23 mouse cellular contexts compared by ENCODE assay signal in the genomic region with DNA sequence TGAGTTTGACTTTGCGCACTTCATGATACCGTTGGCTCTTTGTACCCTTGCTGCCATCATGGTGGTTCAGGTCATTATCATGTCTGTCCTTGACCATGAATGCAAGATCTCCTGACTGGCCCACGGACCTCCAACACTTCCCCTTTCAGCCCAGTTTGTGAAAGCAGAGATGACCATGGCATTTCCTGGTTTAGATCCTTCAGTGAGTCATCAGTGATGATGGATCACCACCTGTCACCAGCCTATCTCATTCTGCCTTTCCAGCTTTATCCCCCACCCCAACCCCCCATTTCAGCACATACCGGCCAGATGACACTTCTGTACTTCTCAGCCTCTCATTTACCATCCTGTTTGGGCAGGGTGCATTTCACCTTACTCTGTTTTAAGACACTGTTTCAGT. TPM values are rescaled to one million over a fixed set of nuclear protein-coding genes. Genes with fewer than 3 reads are reported as not detected.
DNase-seq lines count a peak whose midpoint lies in the region; ATAC-seq and TF ChIP-seq lines count a peak whose summit lies in the region.
"Had no signal": no experiment of that assay in that cellular context is flagged by ENCODE, and none has a peak within 500 bp of the region (broad histone marks: within the 10 kb centered on the region; RNA-seq: fewer than 3 reads in every experiment).

No protein-coding gene starts in this region.

- in situ Hi-C loops in CH12.LX (cut with MboI; ENCODE audit: low pct_ligation_motif_present, low pct_unique_long_range_greater_than_20kb, low sequenced_read_pairs) = no loop called here

- TF ChIP-seq POLR2A in CH12.LX (IDR thresholded peaks at IDR 0.05; ENCODE audit: low read depth, low read length) = no peak

- no peaks in the 10 kb centered on the region for H3K36me3 ChIP-seq in CH12.LX (replicated peaks in 1 of 2; ENCODE audit: control insufficient read depth in 1 of 2, insufficient read depth in 1 of 2, low read length in 1 of 2)
- H3K36me3 ChIP-seq in megakaryocyte, embryonic 14.5 days (replicated peaks; ENCODE audit: low read length) = no peaks in the 10 kb centered on the region
- H3K36me3 ChIP-seq in midbrain, embryonic 16.5 days (ENCODE audit: control insufficient read depth, insufficient read depth, low read length) = no peaks in the 10 kb centered on the region
- H3K36me3 ChIP-seq: heart, embryonic 13.5 days; hindbrain, embryonic 15.5 days; kidney, embryonic 15.5 days; limb, embryonic 12.5 days; liver, embryonic 12.5 days had no signal

- TF ChIP-seq CTCF in CH12.LX (conservative IDR thresholded peaks at IDR 0.05 in 1 of 2, IDR thresholded peaks at IDR 0.05 in 1 of 2; ENCODE audit: low read depth in 2 of 2, low read length in 2 of 2) = no peak

- H3K27ac ChIP-seq in CH12.LX (ENCODE audit: insufficient read depth, low read depth) = no peak overlapping the region
- no peak overlapping the region for H3K27ac ChIP-seq in midbrain, embryonic 16.5 days (ENCODE audit: low read length)
- H3K27ac ChIP-seq: heart, embryonic 13.5 days; hindbrain, embryonic 15.5 days; kidney, embryonic 15.5 days; limb, embryonic 12.5 days; liver, embryonic 12.5 days; macrophage had no signal

- WGBS in midbrain, embryonic 16.5 days = 86% methylated on average over 4 of the region's 4 CpGs

- no peak overlapping the region for H3K4me3 ChIP-seq in CH12.LX (replicated peaks in 1 of 3; ENCODE audit: low read depth in 2 of 3, low read length in 2 of 3, poor library complexity in 1 of 3)
- peak overlapping the region; percentile 9 for H3K4me3 ChIP-seq in megakaryocyte, embryonic 14.5 days (replicated peaks)
- no peak overlapping the region for H3K4me3 ChIP-seq in midbrain, embryonic 16.5 days (ENCODE audit: low read depth, low read length)
- H3K4me3 ChIP-seq: heart, embryonic 13.5 days; hindbrain, embryonic 15.5 days; kidney, embryonic 15.5 days; limb, embryonic 12.5 days; liver, embryonic 12.5 days had no signal

- TF ChIP-seq EP300 in CH12.LX (IDR thresholded peaks at IDR 0.05; ENCODE audit: low read length) = peak; percentile 52

- DNase-seq in 3134 (ENCODE audit: extremely low read depth, insufficient read length, low spot score) (peak; percentile 10), CH12.LX (ENCODE audit: extremely low read depth) (peak; percentile 2)
- DNase-seq in adrenal gland, postnatal 14 days = peak; percentile 64
- DNase-seq in frontal cortex, postnatal 36 days (ENCODE audit: low spot score in 2 of 2) = no peak
- DNase-seq in ovary, postnatal 36 days (ENCODE audit: low spot score) = no peak
- DNase-seq: cerebellum, adult 11-12 months; cerebellum, postnatal 14 days; embryo, embryonic 11 days; heart, postnatal 36 days; lung, adult 2 months; midbrain, embryonic 14.5 days; right cerebral cortex, adult 18-20 months; thymus, postnatal 25 days had no signal

- no peaks in the 10 kb centered on the region for H3K79me2 ChIP-seq in CH12.LX (replicated peaks; ENCODE audit: control insufficient read depth, extremely low read depth, insufficient read depth, poor library complexity, severe bottlenecking)

- ATAC-seq in midbrain, embryonic 16.5 days = no peak
- ATAC-seq: forebrain, embryonic 16.5 days; intestine, postnatal 0 days; liver, embryonic 12.5 days had no signal

- TF ChIP-seq RAD21 in CH12.LX (IDR thresholded peaks at IDR 0.05; ENCODE audit: low read depth, low read length) = no peak

- H3K9me3 ChIP-seq in CH12.LX (replicated peaks; ENCODE audit: low read length) = no peaks in the 10 kb centered on the region
- no peaks in the 10 kb centered on the region for H3K9me3 ChIP-seq in megakaryocyte, embryonic 14.5 days
- H3K9me3 ChIP-seq in midbrain, embryonic 16.5 days (replicated peaks; ENCODE audit: control insufficient read depth, low read length, poor library complexity, severe bottlenecking) = no peaks in the 10 kb centered on the region
- H3K9me3 ChIP-seq: heart, embryonic 13.5 days; hindbrain, embryonic 15.5 days; kidney, embryonic 15.5 days; limb, embryonic 12.5 days; liver, embryonic 12.5 days had no signal

- no peak overlapping the region for H3K4me2 ChIP-seq in CH12.LX (ENCODE audit: insufficient read depth, low read depth, poor library complexity, severe bottlenecking)
- no peak overlapping the region for H3K4me2 ChIP-seq in midbrain, embryonic 16.5 days (ENCODE audit: low read length)
- H3K4me2 ChIP-seq: heart, embryonic 13.5 days; hindbrain, embryonic 15.5 days; kidney, embryonic 15.5 days; limb, embryonic 12.5 days; liver, embryonic 12.5 days had no signal

- no peaks in the 10 kb centered on the region for H3K27me3 ChIP-seq in CH12.LX (replicated peaks)
- no peaks in the 10 kb centered on the region for H3K27me3 ChIP-seq in megakaryocyte, embryonic 14.5 days (replicated peaks)
- H3K27me3 ChIP-seq in midbrain, embryonic 16.5 days (ENCODE audit: control insufficient read depth, insufficient read depth, low read depth, low read length) = no peaks in the 10 kb centered on the region
- H3K27me3 ChIP-seq: heart, embryonic 13.5 days; hindbrain, embryonic 15.5 days; kidney, embryonic 15.5 days; limb, embryonic 12.5 days; liver, embryonic 12.5 days had no signal

- dilution Hi-C loops in CH12.LX (cut with MboI; ENCODE audit: extremely low pct_ligation_motif_present, extremely low pct_unique_long_range_greater_than_20kb, low sequenced_read_pairs) = no loop called here

- H3K4me1 ChIP-seq in CH12.LX (ENCODE audit: control insufficient read depth in 1 of 2, insufficient read depth in 2 of 2) = peaks cover 15 to 48% of the 10 kb centered on the region in 2 experiments
- peaks cover 20% of the 10 kb centered on the region for H3K4me1 ChIP-seq in megakaryocyte, embryonic 14.5 days
- H3K4me1 ChIP-seq in midbrain, embryonic 16.5 days (ENCODE audit: control insufficient read depth, insufficient read depth, low read length) = no peaks in the 10 kb centered on the region
- H3K4me1 ChIP-seq: heart, embryonic 13.5 days; hindbrain, embryonic 15.5 days; liver, embryonic 12.5 days had no signal

- H3K9ac ChIP-seq in CH12.LX (ENCODE audit: insufficient read depth, low read depth) = no peak overlapping the region
- no peak overlapping the region for H3K9ac ChIP-seq in midbrain, embryonic 16.5 days (ENCODE audit: low read depth, low read length)
- H3K9ac ChIP-seq: heart, embryonic 13.5 days; hindbrain, embryonic 15.5 days; kidney, embryonic 15.5 days; limb, embryonic 12.5 days; liver, embryonic 12.5 days had no signal

TF ChIP-seq in CH12.LX, 34 proteins besides CTCF, POLR2A, EP300 and RAD21:
- TF ChIP-seq UBTF (IDR thresholded peaks at IDR 0.05; ENCODE audit: low read depth, low read length) (no peak), KAT2A (IDR thresholded peaks at IDR 0.05; ENCODE audit: insufficient replicate concordance, low read length) (no peak), BHLHE40 (IDR thresholded peaks at IDR 0.05; ENCODE audit: low read depth, low read length) (no peak), JUN (IDR thresholded peaks at IDR 0.05; ENCODE audit: insufficient read depth, low read depth, low read length) (0 out of 2 replicates have a peak, but pooled peaks have one; percentile 10), ZC3H11A (IDR thresholded peaks at IDR 0.05; ENCODE audit: low read depth, low read length) (no peak), ETS1 (conservative IDR thresholded peaks at IDR 0.05; ENCODE audit: low read depth, low read length) (0 out of 2 replicates have a peak, but pooled peaks have one; percentile 18), MXI1 (IDR thresholded peaks at IDR 0.05; ENCODE audit: low read depth, low read length) (no peak), NRF1 (IDR thresholded peaks at IDR 0.05; ENCODE audit: low read depth, low read length) (no peak), TBP (conservative IDR thresholded peaks at IDR 0.05; ENCODE audit: low read depth, low read length) (no peak), NELFE (IDR thresholded peaks at IDR 0.05; ENCODE audit: low read depth, low read length) (no peak), E2F4 (IDR thresholded peaks at IDR 0.05; ENCODE audit: insufficient replicate concordance, low read depth, low read length) (no peak)
TF ChIP-seq in CH12.LX: peak in this region for 2.

RNA-seq across cellular contexts. Expression of a gene that starts 28.4 kb away (rescaled TPM):
- total RNA-seq in CH12.LX (2012; rRNA removed) (35.4 and 48.6 TPM in 2 replicates), CH12.LX (2014; rRNA removed) (40.0 and 40.5 TPM in 2 replicates)
- 32.4 and 35.4 TPM in 2 replicates for polyA plus RNA-seq in CH12.LX (2012; ENCODE audit: insufficient read length, low read depth)
- 57.9 and 59.1 TPM in 2 replicates for total RNA-seq in adrenal gland, postnatal 14 days (2021)
- polyA plus RNA-seq in megakaryocyte, embryonic 14.5 days (2012; ENCODE audit: insufficient read depth, low replicate concordance) = 3.0 TPM in 1 of 2 replicates, not detected in the other
- 47.5 and 55.5 TPM in 2 replicates for polyA plus RNA-seq in midbrain, embryonic 16.5 days (2015; fragmentation: Nextera tagmentation; extraction: Ambion mirVana)

Comparison
In these comparisons a context has a peak if more than half of its experiments do, and no peak if none do; other contexts are left out.
1. DNase-seq: peak in 3134 (single experiment), CH12.LX (single experiment) and adrenal gland, postnatal 14 days (single experiment); none in frontal cortex, postnatal 36 days (0 of 2) and ovary, postnatal 36 days (single experiment).